ENCODE assay signal across 20 mouse cellular contexts in genomic region chr8:104757621-104758020, GRCm38 (mm10). TPM values are rescaled to one million over a fixed set of nuclear protein-coding genes. Genes with fewer than 3 reads are reported as not detected.
"Had no signal": no experiment of that assay in that cellular context is flagged by ENCODE, and none has a peak within 500 bp of the region (broad histone marks: within the 10 kb centered on the region; RNA-seq: fewer than 3 reads in every experiment).

No protein-coding gene starts in this region.

- ATAC-seq: liver, postnatal 0 days had no signal

- H3K4me1 ChIP-seq: limb, embryonic 12.5 days; liver, embryonic 13.5 days; lung, embryonic 15.5 days; megakaryocyte, embryonic 14.5 days; midbrain, embryonic 12.5 days; neural tube, embryonic 12.5 days had no signal

- H3K9ac ChIP-seq: limb, embryonic 12.5 days; liver, embryonic 13.5 days; liver, postnatal 0 days; lung, embryonic 15.5 days; midbrain, embryonic 12.5 days; neural tube, embryonic 12.5 days had no signal

- H3K36me3 ChIP-seq: limb, embryonic 12.5 days; liver, embryonic 13.5 days; lung, embryonic 15.5 days; midbrain, embryonic 12.5 days; neural tube, embryonic 12.5 days had no signal

- H3K27me3 ChIP-seq: limb, embryonic 12.5 days; liver, embryonic 13.5 days; lung, embryonic 15.5 days; midbrain, embryonic 12.5 days; neural tube, embryonic 12.5 days had no signal

- H3K9me3 ChIP-seq: limb, embryonic 12.5 days; liver, embryonic 13.5 days; lung, embryonic 15.5 days; megakaryocyte, embryonic 14.5 days; midbrain, embryonic 12.5 days; neural tube, embryonic 12.5 days had no signal

- H3K4me3 ChIP-seq: limb, embryonic 12.5 days; liver, embryonic 13.5 days; lung, embryonic 15.5 days; megakaryocyte, embryonic 14.5 days; midbrain, embryonic 12.5 days; myocyte; neural tube, embryonic 12.5 days had no signal

- H3K27ac ChIP-seq: kidney, postnatal 0 days; limb, embryonic 12.5 days; liver, embryonic 13.5 days; lung, embryonic 15.5 days; macrophage; midbrain, embryonic 12.5 days; neural tube, embryonic 12.5 days had no signal

- DNase-seq: kidney, adult 9 months; kidney, postnatal 4 days; liver; liver, embryonic 13.5 days; liver, postnatal 0 days; lung, postnatal 14 days; retina, postnatal 1 day; spleen, adult 18-20 months; thymus, adult 18-20 months; thymus, postnatal 14 days had no signal

- H3K4me2 ChIP-seq: limb, embryonic 12.5 days; liver, embryonic 13.5 days; lung, embryonic 15.5 days; midbrain, embryonic 12.5 days; neural tube, embryonic 12.5 days had no signal

RNA-seq across cellular contexts. Expression of gene Ces2a, which starts 23.8 kb away (rescaled TPM):
- total RNA-seq: left cerebral cortex, postnatal 36 days had no signal
- polyA plus RNA-seq: limb, embryonic 12.5 days; lung, embryonic 15.5 days; macrophage; midbrain, embryonic 12.5 days; myocyte; neural tube, embryonic 12.5 days; stomach, embryonic 14.5 days had no signal
